Comparison of ENCODE assay signal across 13 mouse cellular contexts in the genomic region with DNA sequence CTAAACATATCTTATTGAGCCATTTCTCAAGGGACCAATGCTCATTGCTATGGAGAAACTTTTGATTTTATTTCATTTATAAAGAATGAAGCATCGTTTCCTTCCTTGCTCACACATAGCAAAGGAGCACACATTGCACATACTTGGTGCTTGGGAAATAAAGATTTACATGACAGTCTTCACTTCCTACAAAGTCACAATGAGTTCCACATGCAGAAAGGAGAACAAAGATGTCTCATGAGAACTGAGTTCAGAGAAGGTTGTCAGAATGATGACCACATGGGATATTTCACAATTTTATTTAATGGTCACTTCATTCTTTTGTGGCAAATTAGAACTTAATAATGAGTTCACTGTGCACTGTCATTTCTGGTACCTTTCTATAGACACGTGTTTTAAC.
"Had no signal": no experiment of that assay in that cellular context is flagged by ENCODE, and none has a peak within 500 bp of the region (broad histone marks: within the 10 kb centered on the region; RNA-seq: fewer than 3 reads in every experiment).

No protein-coding gene starts in this region.

- H3K36me3 ChIP-seq: limb, embryonic 12.5 days; lung, embryonic 15.5 days; midbrain, embryonic 10.5 days; neural tube, embryonic 12.5 days had no signal

- H3K4me2 ChIP-seq: limb, embryonic 12.5 days; lung, embryonic 15.5 days; neural tube, embryonic 12.5 days had no signal

- H3K27ac ChIP-seq: limb, embryonic 12.5 days; lung, embryonic 15.5 days; midbrain, embryonic 10.5 days; neural tube, embryonic 12.5 days; stomach, postnatal 0 days had no signal

- H3K27me3 ChIP-seq: limb, embryonic 12.5 days; lung, embryonic 15.5 days; neural tube, embryonic 12.5 days had no signal

- DNase-seq: kidney, adult 2 months; kidney, postnatal 25 days; layer of hippocampus, postnatal 36 days; liver; midbrain, embryonic 14.5 days; right cerebral cortex, postnatal 14 days; thymus, postnatal 14 days had no signal

- ATAC-seq: intestine, embryonic 16.5 days had no signal

- H3K4me1 ChIP-seq: limb, embryonic 12.5 days; lung, embryonic 15.5 days; midbrain, embryonic 10.5 days; neural tube, embryonic 12.5 days had no signal

- H3K9ac ChIP-seq: limb, embryonic 12.5 days; lung, embryonic 15.5 days; neural tube, embryonic 12.5 days had no signal

- H3K9me3 ChIP-seq: limb, embryonic 12.5 days; lung, embryonic 15.5 days; midbrain, embryonic 10.5 days; neural tube, embryonic 12.5 days had no signal

- H3K4me3 ChIP-seq: limb, embryonic 12.5 days; lung, embryonic 15.5 days; midbrain, embryonic 10.5 days; neural tube, embryonic 12.5 days had no signal
